Mouse (Mus musculus) hindbrain, embryonic 16.5 days (tissue): ENCODE results near the gene Entpd5. TPM values are rescaled to one million over a fixed set of nuclear protein-coding genes. Genes with fewer than 3 reads are reported as not detected.

Experiments used
- ATAC-seq: fragments of 200-750 bp; cut with Nextera tagmentation; 2 replicates; pipeline ENCODE4 v1.8.0; 2017; ENCODE audit warnings: moderate TSS enrichment, moderate library complexity
- H3K27ac ChIP-seq: fragments of 300-500 bp; sonication (generic); 2 replicates; pipeline ENCODE4 v1.5.1; 2014; ENCODE audit warnings: low read depth, mild to moderate bottlenecking, control low read depth, low read length, moderate library complexity
- H3K27me3 ChIP-seq: fragments of 300-500 bp; sonication (generic); replicated peaks from 2 replicates; pipeline ENCODE4 v1.6.1; 2014; ENCODE audit warnings: low read length; ENCODE audit not compliant: control insufficient read depth, insufficient read depth
- H3K36me3 ChIP-seq: fragments of 300-500 bp; sonication (generic); 2 replicates; pipeline ENCODE4 v1.6.1; 2014; ENCODE audit warnings: mild to moderate bottlenecking, low read length, moderate library complexity, mixed read lengths; ENCODE audit not compliant: control insufficient read depth, insufficient read depth
- H3K4me1 ChIP-seq: fragments of 300-500 bp; sonication (generic); 2 replicates; pipeline ENCODE4 v1.6.1; 2014; ENCODE audit warnings: low read depth, low read length; ENCODE audit not compliant: control insufficient read depth, insufficient read depth
- H3K4me2 ChIP-seq: fragments of 300-500 bp; sonication (generic); 2 replicates; pipeline ENCODE4 v1.6.1; 2014; ENCODE audit warnings: mild to moderate bottlenecking, low read length, control low read depth, moderate library complexity
- H3K4me3 ChIP-seq: fragments of 300-500 bp; sonication (generic); 2 replicates; pipeline ENCODE4 v1.5.1; 2014; ENCODE audit warnings: mild to moderate bottlenecking, low read length, control low read depth, moderate library complexity
- H3K9ac ChIP-seq: fragments of 300-500 bp; sonication (generic); 2 replicates; pipeline ENCODE4 v1.6.1; 2014; ENCODE audit warnings: low read depth, mild to moderate bottlenecking, control low read depth, low read length, moderate library complexity
- H3K9me3 ChIP-seq: fragments of 300-500 bp; sonication (generic); 2 replicates; pipeline ENCODE4 v1.6.1; 2014; ENCODE audit warnings: mild to moderate bottlenecking, low read length, moderate library complexity; ENCODE audit not compliant: control insufficient read depth
- WGBS: fragments of 180-500 bp; shearing (Covaris S2); extraction: QIAGEN DNeasy Blood & Tissue Kit; methylation state at CpG from one replicate; pipeline ENCODE4 v1.1.7; 2014; 5-methylcytosine and 5-hydroxymethylcytosine counted together
- polyA plus RNA-seq: library from polyadenylated mRNA; unstranded; fragments of >200 nt; fragmentation: Nextera tagmentation; extraction: Ambion mirVana; gene quantifications from 2 replicates; pipeline ENCODE4 v1.2.1, GENCODE M21; 2015

Gene Entpd5
- polyA plus RNA-seq, 1 experiment from 2014 or later = 11.9 TPM

DNA sequence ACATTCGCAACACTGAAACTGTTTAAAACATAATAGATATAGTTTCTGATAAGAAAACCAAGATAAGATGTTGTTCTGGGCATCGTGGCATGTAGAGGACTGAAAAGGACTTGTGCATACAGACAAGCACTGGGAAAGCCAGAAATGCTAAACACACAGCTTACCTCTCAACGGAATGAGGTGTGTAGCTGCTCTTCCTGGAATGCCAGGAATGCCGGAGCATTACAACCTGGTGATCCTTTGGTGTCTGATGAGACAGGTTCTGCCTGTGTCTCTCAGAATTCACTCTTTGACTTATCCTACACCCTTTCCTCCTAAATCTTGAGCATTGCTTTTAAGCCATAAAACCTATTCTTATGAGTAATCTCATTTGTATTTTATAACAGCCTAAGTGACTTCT, 33.7 kb upstream of the Entpd5 start:
- Histone ChIP-seq H3K36me3 (peaks cover 4% of the 10 kb centered on the region; the same call in 1 of the 2 replicates), H3K4me1 (no peaks in the 10 kb centered on the region), H3K9ac (no peak overlapping the region), H3K27me3 (no peaks in the 10 kb centered on the region), H3K27ac (no peak overlapping the region), H3K4me3 (no peak overlapping the region), H3K4me2 (no peak overlapping the region), H3K9me3 (no peaks in the 10 kb centered on the region)
- no peak for ATAC-seq
- WGBS = 78% methylated on average over 4 of the region's 4 CpGs

DNA sequence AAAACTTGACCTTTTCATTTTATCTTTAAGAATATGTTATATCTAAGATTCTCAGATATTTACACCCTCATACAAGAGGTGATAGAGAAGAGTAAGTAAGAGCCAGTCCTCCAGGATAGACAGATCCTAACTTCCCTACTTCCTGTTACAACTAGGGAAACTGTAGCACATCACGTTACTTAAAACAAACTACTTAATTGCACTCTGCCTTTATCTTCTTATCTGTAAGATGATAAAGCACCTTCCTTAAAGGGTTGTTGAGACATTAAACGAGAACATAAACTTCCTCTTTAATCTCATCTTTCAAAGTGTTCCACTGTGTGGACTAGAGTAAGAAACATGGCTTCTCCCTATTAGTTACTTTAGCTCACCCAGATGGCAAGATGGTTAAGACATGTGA, 29.9 kb upstream of the Entpd5 start:
- no peak for ATAC-seq
- Histone ChIP-seq H3K9ac (no peak overlapping the region), H3K27me3 (no peaks in the 10 kb centered on the region), H3K9me3 (no peaks in the 10 kb centered on the region), H3K36me3 (peaks cover 9% of the 10 kb centered on the region; the same call in 1 of the 2 replicates), H3K4me2 (no peak overlapping the region), H3K4me1 (no peaks in the 10 kb centered on the region), H3K27ac (no peak overlapping the region), H3K4me3 (no peak overlapping the region)
- 93% methylated on average over 2 of the region's 2 CpGs for WGBS

DNA sequence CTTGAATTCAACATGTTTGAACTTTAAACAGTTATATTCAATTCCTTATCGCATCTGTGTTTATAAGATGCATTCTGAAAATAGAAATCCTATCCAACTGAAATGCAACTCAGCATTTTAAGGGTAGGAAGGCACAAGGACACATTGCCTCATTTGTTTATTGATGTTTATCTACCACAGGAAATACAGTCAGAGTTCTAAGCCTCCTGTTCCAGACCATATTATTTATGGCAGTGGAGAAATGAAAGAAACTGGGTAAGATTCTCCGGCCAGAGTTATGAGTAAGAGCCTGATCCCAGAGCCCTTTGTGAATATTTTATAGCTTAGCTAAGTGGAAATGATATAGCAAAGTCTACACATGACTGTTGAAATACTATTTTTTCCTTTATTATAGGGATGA, 21.0 kb upstream of the Entpd5 start:
- Histone ChIP-seq H3K9me3 (no peaks in the 10 kb centered on the region), H3K27me3 (no peaks in the 10 kb centered on the region), H3K4me2 (no peak overlapping the region), H3K4me3 (no peak overlapping the region), H3K9ac (no peak overlapping the region), H3K36me3 (peaks cover 20% of the 10 kb centered on the region), H3K4me1 (no peaks in the 10 kb centered on the region), H3K27ac (no peak overlapping the region)
- WGBS = 91% methylated on average over 2 of the region's 2 CpGs
- ATAC-seq = no peak

DNA sequence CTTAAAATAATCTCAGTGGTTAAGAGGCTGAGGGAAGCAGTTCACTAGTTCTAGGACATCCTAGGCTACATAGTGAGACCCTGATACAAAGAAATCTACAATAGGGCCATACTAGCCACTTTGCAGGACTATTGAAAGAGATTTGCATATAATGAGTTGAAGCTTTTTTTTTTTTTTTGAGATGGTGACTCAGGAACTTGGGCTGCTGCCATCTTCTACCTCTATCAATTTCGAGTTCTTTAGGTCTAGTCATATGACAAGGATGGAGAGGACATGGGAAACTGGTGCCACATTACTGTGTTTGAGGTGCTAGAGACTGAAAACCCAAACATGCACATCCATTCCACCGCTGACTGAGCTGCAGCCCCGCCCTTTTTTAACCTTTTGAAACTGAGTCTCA, 15.2 kb upstream of the Entpd5 start:
- no peak overlapping the region for H3K4me2 ChIP-seq
- ATAC-seq = no peak
- H3K27ac ChIP-seq = no peak overlapping the region
- no peaks in the 10 kb centered on the region for H3K9me3 ChIP-seq
- H3K9ac ChIP-seq = no peak overlapping the region
- H3K27me3 ChIP-seq = no peaks in the 10 kb centered on the region
- H3K36me3 ChIP-seq = no peaks in the 10 kb centered on the region; the same call in 1 of the 2 replicates
- 63% methylated on average over 3 of the region's 3 CpGs for WGBS
- H3K4me3 ChIP-seq = no peak overlapping the region
- no peaks in the 10 kb centered on the region for H3K4me1 ChIP-seq

DNA sequence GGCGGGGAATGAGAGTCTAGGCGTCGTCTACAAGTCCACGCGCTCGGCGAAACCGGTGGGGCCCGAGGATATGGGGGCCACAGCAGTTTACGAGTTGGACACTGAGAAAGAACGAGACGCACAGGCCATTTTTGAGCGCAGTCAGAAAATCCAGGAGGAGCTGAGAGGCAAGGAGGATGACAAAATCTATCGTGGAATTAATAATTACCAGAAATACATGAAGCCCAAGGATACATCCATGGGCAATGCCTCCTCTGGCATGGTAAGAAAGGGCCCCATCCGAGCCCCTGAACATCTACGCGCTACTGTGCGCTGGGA, 8.7 kb upstream of the Entpd5 start:
- Histone ChIP-seq H3K4me3 (peak overlapping the region; percentile 66), H3K4me1 (peaks cover 5% of the 10 kb centered on the region), H3K9me3 (no peaks in the 10 kb centered on the region), H3K27ac (peak overlapping the region; percentile 81), H3K4me2 (peak overlapping the region; percentile 83), H3K27me3 (no peaks in the 10 kb centered on the region), H3K9ac (peak overlapping the region; percentile 77), H3K36me3 (no peaks in the 10 kb centered on the region; the same call in 1 of the 2 replicates)
- ATAC-seq = no peak
- 31% methylated on average over 18 of the region's 18 CpGs for WGBS

DNA sequence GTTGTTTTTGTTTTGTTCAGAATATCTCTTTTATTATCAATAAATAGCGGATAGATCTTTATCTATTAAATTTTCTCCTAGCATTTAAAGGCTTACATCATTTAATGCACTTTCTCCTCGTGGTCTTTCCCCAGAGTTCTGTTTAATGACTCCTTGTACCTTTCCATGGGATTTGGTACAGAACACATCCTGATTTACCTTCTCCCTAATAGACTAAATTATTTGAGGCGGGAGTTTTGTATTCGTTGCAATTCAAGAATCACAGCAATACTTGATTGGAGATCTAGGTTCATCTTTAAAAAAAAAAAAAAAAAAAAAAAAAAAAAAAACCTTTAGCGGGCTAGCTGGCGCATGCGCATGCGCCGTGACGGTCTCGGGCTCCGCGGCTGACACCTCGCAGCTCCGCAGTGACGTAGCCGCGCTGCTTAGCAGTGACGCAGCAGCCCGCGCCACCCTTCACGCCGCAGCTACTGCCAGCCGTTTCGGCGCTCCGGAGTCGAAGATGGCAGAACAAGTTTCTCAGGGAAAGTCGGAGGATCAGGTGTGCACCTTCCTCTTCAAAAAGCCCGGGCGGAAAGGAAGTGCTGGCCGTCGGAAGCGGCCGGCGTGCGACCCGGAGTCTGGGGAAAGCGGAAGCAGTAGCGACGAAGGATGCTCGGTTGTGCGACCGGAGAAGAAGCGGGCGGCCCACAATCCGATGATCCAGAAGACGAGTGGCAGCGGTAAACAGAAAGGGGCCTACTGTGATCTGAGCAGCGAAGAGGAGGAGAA, 8.2 kb upstream of the Entpd5 start, which contains the start of gene Rnf113a2:
Rnf113a2 (plus strand) TSS at position 363 of the 771 bp plus-strand sequence.
- peak within 1 kb of the TSS; percentile 66 for H3K4me3 ChIP-seq
- H3K9me3 ChIP-seq = no peaks in the 10 kb centered on the region
- WGBS = 3% methylated on average over 50 of the region's 50 CpGs

DNA sequence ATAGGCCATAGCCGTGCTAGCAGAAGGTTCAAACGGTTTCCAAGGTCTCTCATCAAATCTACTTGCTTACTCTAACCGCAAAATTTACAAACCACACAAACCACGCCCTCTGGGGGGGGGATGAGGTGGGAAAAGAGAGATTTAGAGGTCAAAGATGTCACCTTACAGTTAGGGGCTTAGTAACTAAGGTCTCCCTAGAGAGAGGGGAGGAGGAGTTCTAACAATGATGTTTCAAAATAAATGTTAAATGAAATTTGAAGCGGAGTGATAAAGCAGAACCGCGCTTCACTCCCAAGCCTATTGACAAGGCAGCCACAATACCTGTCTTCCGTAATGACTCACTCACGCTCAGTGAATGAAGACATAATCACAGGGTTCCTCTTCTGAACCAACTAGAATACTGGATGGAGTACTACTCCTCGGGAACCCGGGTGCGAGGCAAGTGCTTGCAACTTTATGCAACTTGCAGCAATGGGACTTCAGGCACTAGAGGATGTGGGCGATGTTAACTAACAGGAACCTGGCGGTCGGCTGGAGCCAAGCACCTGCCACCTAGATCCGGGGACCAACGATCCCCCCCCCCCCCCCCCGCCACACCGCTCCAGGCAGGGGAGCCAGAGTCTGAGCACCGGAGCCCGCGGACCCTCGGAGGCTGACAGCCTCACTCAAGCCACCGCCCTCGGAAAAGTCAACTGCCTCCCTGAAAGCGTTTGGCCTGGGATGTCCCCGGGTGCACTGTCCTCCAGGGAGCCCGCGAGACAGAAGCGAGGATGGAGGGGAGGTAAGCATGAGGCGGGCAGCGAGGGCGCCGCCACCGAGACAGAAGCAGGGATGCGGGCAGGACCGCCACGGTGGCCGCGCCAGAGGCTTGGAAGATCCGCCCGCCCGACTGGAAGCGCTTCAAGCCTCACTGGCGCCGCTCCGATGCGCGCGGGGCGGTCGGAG, 683 bp downstream of the Entpd5 start:
- Histone ChIP-seq H3K9me3 (no peaks in the 10 kb centered on the region), H3K4me3 (peak overlapping the region; percentile 86), H3K27me3 (no peaks in the 10 kb centered on the region), H3K4me1 (peaks cover 9% of the 10 kb centered on the region), H3K4me2 (peak overlapping the region; percentile 90), H3K9ac (peak overlapping the region; percentile 91), H3K27ac (peak overlapping the region; percentile 95), H3K36me3 (no peaks in the 10 kb centered on the region)
- 2% methylated on average over 34 of the region's 52 CpGs for whole genome bisulfite sequencing
- peak; percentile 81 for ATAC-seq

More for the DNA sequence above, 8.2 kb upstream of the Entpd5 start, which contains the start of gene Rnf113a2:
- peak; percentile 95 for ATAC-seq
- Histone ChIP-seq H3K27ac (peak within 1 kb of the TSS; percentile 81), H3K4me1 (peaks cover 5% of the 10 kb centered on the region), H3K27me3 (no peaks in the 10 kb centered on the region), H3K36me3 (no peaks in the 10 kb centered on the region; the same call in 1 of the 2 replicates), H3K4me2 (peak within 1 kb of the TSS; percentile 83), H3K9ac (peak within 1 kb of the TSS; percentile 77)

DNA sequence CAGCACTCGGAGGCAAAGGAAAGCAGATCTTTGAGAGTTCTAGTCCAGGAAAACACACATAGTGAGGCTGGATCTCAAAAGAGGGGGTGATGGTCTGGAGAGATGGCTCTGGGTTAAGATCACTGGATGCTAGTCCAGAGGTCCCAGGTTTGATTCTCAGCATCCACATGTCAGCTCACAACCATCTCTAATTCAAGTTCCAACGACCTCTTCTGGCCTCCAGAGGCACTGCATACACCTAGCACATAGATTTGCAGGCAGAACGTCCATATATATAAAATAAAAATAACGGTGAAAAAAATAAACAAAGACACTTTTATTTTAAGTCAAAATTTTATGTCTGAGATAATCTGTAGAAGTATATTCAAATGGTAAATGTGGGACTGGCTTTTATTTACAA, 1.6 kb downstream of the Entpd5 start:
- H3K27ac ChIP-seq = no peak overlapping the region
- 62% methylated on average over 4 of the region's 4 CpGs for WGBS
- no peaks in the 10 kb centered on the region; the same call in 1 of the 2 replicates for H3K36me3 ChIP-seq
- H3K4me3 ChIP-seq = no peak overlapping the region
- ATAC-seq = no peak
- H3K27me3 ChIP-seq = no peaks in the 10 kb centered on the region
- H3K9me3 ChIP-seq = no peaks in the 10 kb centered on the region
- H3K9ac ChIP-seq = no peak overlapping the region
- peaks cover 9% of the 10 kb centered on the region for H3K4me1 ChIP-seq
- no peak overlapping the region for H3K4me2 ChIP-seq

DNA sequence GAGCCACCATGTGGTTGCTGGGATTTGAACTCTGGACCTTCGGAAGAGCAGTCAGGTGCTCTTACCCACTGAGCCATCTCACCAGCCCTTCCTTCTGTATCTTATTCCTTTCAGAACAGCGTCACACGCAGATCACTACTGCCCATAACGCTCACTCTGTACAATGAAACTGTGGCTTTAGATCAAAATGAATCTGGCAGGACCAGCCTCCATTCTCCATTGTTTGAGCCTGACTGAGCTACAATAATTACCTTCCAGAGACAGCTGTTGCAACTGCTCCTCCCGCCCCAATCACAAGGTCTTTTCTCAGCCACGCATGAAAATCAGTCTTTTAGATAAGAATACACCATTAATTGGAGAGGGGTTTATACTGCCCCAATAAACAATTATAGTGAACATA, 4.3 kb downstream of the Entpd5 start:
- H3K36me3 ChIP-seq = peaks cover 3% of the 10 kb centered on the region
- H3K27me3 ChIP-seq = no peaks in the 10 kb centered on the region
- H3K4me2 ChIP-seq = no peak overlapping the region
- H3K27ac ChIP-seq = no peak overlapping the region
- H3K9me3 ChIP-seq = no peaks in the 10 kb centered on the region
- no peak overlapping the region for H3K4me3 ChIP-seq
- 73% methylated on average over 6 of the region's 6 CpGs for WGBS
- H3K4me1 ChIP-seq = peaks cover 8% of the 10 kb centered on the region
- no peak for ATAC-seq
- H3K9ac ChIP-seq = no peak overlapping the region
